In genomic region chr16:38708962-38709520, GRCm38 (mm10) we compare ENCODE assay signal across 17 mouse cellular contexts. TPM values are rescaled to one million over a fixed set of nuclear protein-coding genes. Genes with fewer than 3 reads are reported as not detected.
DNase-seq lines count a peak whose midpoint lies in the region; ATAC-seq and TF ChIP-seq lines count a peak whose summit lies in the region.
"Had no signal": no experiment of that assay in that cellular context is flagged by ENCODE, and none has a peak within 500 bp of the region (broad histone marks: within the 10 kb centered on the region; RNA-seq: fewer than 3 reads in every experiment).

No protein-coding gene starts in this region.

- intact Hi-C loops in heart, postnatal 25 days (cut with DNase I), result loop anchor here (10.0 kb wide), 1 partner anchor 74 kb away; no protein-coding TSS in a partner anchor

- DNase-seq in heart, adult 11 months, result peak; percentile 95
- DNase-seq in heart, postnatal 25 days (ENCODE audit: low spot score), result no peak
- DNase-seq in layer of hippocampus, adult 2 months (ENCODE audit: low spot score in 2 of 2), result no peak
- DNase-seq in layer of hippocampus, postnatal 25 days (ENCODE audit: extremely low spot score in 1 of 2, low spot score in 1 of 2), result no peak
- no peak for DNase-seq in testis, postnatal 10 days (ENCODE audit: low spot score)
- DNase-seq in urinary bladder, postnatal 10 days (ENCODE audit: low spot score), result no peak
- DNase-seq: adrenal gland, adult 2 months; cerebellum, adult 9-11 months; kidney, adult 9 months; left cerebral cortex, postnatal 4 days; liver, embryonic 13.5 days; thymus, postnatal 14 days had no signal

- H3K27ac ChIP-seq in layer of hippocampus, adult 2 months, result no peak overlapping the region
- H3K27ac ChIP-seq: liver, embryonic 13.5 days had no signal

- peak overlapping the region; percentile 13; the same call in 1 of the 2 replicates for H3K4me3 ChIP-seq in layer of hippocampus, adult 2 months
- H3K4me3 ChIP-seq: erythroblast, embryonic 14.5 days; liver, embryonic 13.5 days; myocyte had no signal

- TF ChIP-seq CTCF in layer of hippocampus, adult 2 months (conservative IDR thresholded peaks at IDR 0.05), result peak; percentile 22; the same call in 1 of the 2 replicates

- peak; percentile 32 for ATAC-seq in common myeloid progenitor, adult 5-6 weeks (replicated peaks; ENCODE audit: low read depth, poor library complexity, severe bottlenecking)
- ATAC-seq in neutrophil, adult 5-6 weeks (ENCODE audit: extremely low read depth, insufficient number of reproducible peaks, low FRiP score, poor library complexity, severe bottlenecking), result peak; percentile 11; the same call in 1 of the 2 replicates
- ATAC-seq: hindbrain, embryonic 16.5 days had no signal

RNA-seq across cellular contexts. Expression of gene Arhgap31, which starts 4.0 kb away (rescaled TPM):
- total RNA-seq in heart, postnatal 25 days (2021), result 10 to 100 TPM; 34.8 to 48.2 TPM
- total RNA-seq in layer of hippocampus, adult 2 months (2021), result 10 to 100 TPM; 17.9 to 18.5 TPM
- 10 to 100 TPM; 18.1 to 18.7 TPM for total RNA-seq in layer of hippocampus, postnatal 25 days (2021)
- 4.0 and 4.5 TPM in 2 replicates for total RNA-seq in common myeloid progenitor, adult 5-6 weeks (2017)
- total RNA-seq in neutrophil, adult 5-6 weeks (2017), result 19.2 and 19.4 TPM in 2 replicates

RNA-seq across cellular contexts. Expression of gene B4galt4, which starts 33.0 kb away (rescaled TPM):
- total RNA-seq in heart, postnatal 25 days (2021), result 10 to 100 TPM in 1 of 2 experiments, 1 to 10 TPM in 1; 9.2 to 11.0 TPM
- total RNA-seq in layer of hippocampus, adult 2 months (2021), result 10 to 100 TPM; 34.3 to 39.7 TPM
- 10 to 100 TPM; 32.9 to 34.2 TPM for total RNA-seq in layer of hippocampus, postnatal 25 days (2021)
- total RNA-seq in common myeloid progenitor, adult 5-6 weeks (2017), result 30.0 and 30.8 TPM in 2 replicates
- 0.70 and 2.6 TPM in 2 replicates for total RNA-seq in neutrophil, adult 5-6 weeks (2017)
